Mouse (Mus musculus) left cerebral cortex, adult 8-10 months (tissue): ENCODE data around the gene Copg2. TPM values are rescaled to one million over a fixed set of nuclear protein-coding genes. Genes with fewer than 3 reads are reported as not detected.

Source experiments
- microRNA-seq, 2 experiments: library from miRNA; unstranded; fragments of <30 nt; microRNA quantifications; one replicate each; pipeline ENCODE4 v1.2.0; 2022
- total RNA-seq, 4 experiments: library from RNA; stranded (reverse); gene quantifications; 2 replicates each; pipeline ENCODE4 v1.2.4; 2022

Gene Copg2
- total RNA-seq, 4 experiments from 2014 or later: 79.4 to 90.6 (median 88.0) TPM

Small RNA genes lying within 50 kb of the gene (microRNA-seq; reads per million reads assigned to microRNA genes)
- 3,450 to 6,860 reads per million in 2 experiments for gene Mir335

Other genes starting within 250 kb of the Copg2 start
- gene Cep41, start 203.0 kb downstream of the Copg2 start, total RNA-seq: 1 to 10 TPM; 4.9 to 6.6 (median 6.1) TPM
- 100 to 1,000 TPM in 1 of 4 experiments, 10 to 100 TPM in 3; 66.1 to 109 (median 76.2) TPM for gene Mest, start 173.2 kb downstream of the Copg2 start, total RNA-seq
- gene Tsga13, start 18.8 kb upstream of the Copg2 start, total RNA-seq: not detected
- gene Klf14, start 62.3 kb upstream of the Copg2 start, total RNA-seq: under 1 TPM; 0.35 to 0.82 (median 0.42) TPM